Mouse (Mus musculus) WW6 (cell line): Measurements from ENCODE around the gene Boc.

Source experiments
- DNase-seq: peaks from one replicate; pipeline ENCODE4 v3.0.0-alpha.2; 2013; ENCODE audit warnings: low read depth, low spot score

Gene Boc

GRCm38 (mm10) chr16:44558471-44559329, at the start of gene Boc:
Gene Boc (minus strand): TSS chr16:44558897.
- peak; percentile 28 for DNase-seq

- no peak for DNase-seq
Measured at GRCm38 (mm10) chr16:44606643-44607042, 47.9 kb upstream of the Boc start.

- DNase-seq, result no peak
Measured at GRCm38 (mm10) chr16:44604021-44604616, 45.4 kb upstream of the Boc start.

- DNase-seq, result no peak
Measured at GRCm38 (mm10) chr16:44601999-44602794, 43.5 kb upstream of the Boc start.

GRCm38 (mm10) chr16:44601182-44601581, 42.5 kb upstream of the Boc start:
- DNase-seq, result peak; percentile 9

GRCm38 (mm10) chr16:44597106-44597806, 38.6 kb upstream of the Boc start:
- DNase-seq, result no peak

GRCm38 (mm10) chr16:44589506-44589905, 30.8 kb upstream of the Boc start:
- DNase-seq, result no peak

GRCm38 (mm10) chr16:44579421-44580024, 20.8 kb upstream of the Boc start:
- no peak for DNase-seq

- no peak for DNase-seq
Measured at GRCm38 (mm10) chr16:44578551-44578950, 19.9 kb upstream of the Boc start.

GRCm38 (mm10) chr16:44568056-44568455, 9.4 kb upstream of the Boc start:
- no peak for DNase-seq

GRCm38 (mm10) chr16:44565328-44566210, 6.9 kb upstream of the Boc start:
- DNase-seq, result no peak

- no peak for DNase-seq
Measured at GRCm38 (mm10) chr16:44564359-44564758, 5.7 kb upstream of the Boc start.

GRCm38 (mm10) chr16:44562061-44562460, 3.4 kb upstream of the Boc start:
- DNase-seq, result no peak

- DNase-seq, result no peak
Measured at GRCm38 (mm10) chr16:44560214-44560613, 1.5 kb upstream of the Boc start.

- no peak for DNase-seq
Measured at GRCm38 (mm10) chr16:44559330-44559695, 616 bp upstream of the Boc start.

- peak; percentile 46 for DNase-seq
Measured at GRCm38 (mm10) chr16:44557661-44558470, 831 bp downstream of the Boc start.

- DNase-seq, result no peak
Measured at GRCm38 (mm10) chr16:44557084-44557483, 1.6 kb downstream of the Boc start.

- DNase-seq, result no peak
Measured at GRCm38 (mm10) chr16:44555791-44556709, 2.6 kb downstream of the Boc start.
